Mouse (Mus musculus): ENCODE data around the gene Hist1h2ad.

DNA sequence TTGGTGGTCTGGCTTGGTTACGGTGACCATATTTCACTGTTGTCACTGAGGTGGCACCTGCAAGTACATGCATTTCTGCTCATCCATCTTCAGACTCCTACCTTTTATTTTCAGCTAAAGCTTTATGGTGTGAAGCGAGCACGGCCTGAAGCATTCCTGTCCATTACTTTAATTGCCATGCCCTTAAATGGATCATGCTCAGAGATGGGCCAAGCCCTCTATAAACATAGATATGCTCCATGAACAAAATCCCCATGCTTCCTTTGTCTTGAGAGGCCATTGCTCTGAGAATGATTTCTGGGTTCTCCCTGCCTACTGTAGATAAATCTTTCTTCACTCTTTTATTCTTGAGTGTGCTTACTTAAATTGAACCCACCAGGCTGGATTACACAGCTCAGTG, 30.3 kb downstream of the Hist1h2ad start:
- TF ChIP-seq GATA1 (IDR thresholded peaks at IDR 0.05; ENCODE audit: low read length) = no peak
- TF ChIP-seq TAL1 (IDR thresholded peaks at IDR 0.05; ENCODE audit: low read length) = no peak

All from erythroblast, embryonic 14.5 days (primary cell).